Mouse (Mus musculus): ENCODE measurements around the gene Dcaf12.

The Dcaf12 gene

GRCm38 (mm10) chr4:41245408-41245807 lies 69.3 kb downstream of the Dcaf12 start:
- peak; percentile 12 for DNase-seq (ENCODE audit: low read depth, low spot score)

Data from 3T3-L1 (cell line).